Mouse (Mus musculus) kidney, adult 8-10 months (tissue): ENCODE measurements at regions not wholly inside any gene's neighbourhood (a gene's known extent, or its start where the extent isn't known, plus 50 kb on each side); places are given as distances from the start of the nearest gene placed in this dataset.

Experiments used
- DNase-seq, 2 experiments: peaks; one replicate each; pipeline ENCODE4 v3.0.0; 2022

DNA sequence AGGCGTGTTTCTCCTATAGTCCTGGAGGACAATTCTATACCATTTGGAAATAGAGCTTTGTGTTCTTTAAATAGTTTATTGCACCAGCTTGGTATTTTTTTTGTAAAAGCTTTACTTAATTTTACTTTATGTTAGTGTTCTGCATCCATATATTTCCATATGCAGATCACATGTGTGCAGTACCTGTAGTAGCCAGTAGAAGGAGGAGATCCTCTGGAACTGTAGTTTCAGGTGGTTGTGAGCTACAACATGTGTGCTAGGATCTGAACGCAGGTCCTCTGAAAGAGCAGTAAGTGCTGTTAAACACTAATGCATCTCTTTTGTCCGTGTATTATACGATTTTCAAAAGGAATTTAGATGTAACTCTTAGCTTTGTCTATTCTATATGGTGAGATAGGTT is 335.2 kb downstream of the Gm21750 start:
- DNase-seq, result no peak

DNA sequence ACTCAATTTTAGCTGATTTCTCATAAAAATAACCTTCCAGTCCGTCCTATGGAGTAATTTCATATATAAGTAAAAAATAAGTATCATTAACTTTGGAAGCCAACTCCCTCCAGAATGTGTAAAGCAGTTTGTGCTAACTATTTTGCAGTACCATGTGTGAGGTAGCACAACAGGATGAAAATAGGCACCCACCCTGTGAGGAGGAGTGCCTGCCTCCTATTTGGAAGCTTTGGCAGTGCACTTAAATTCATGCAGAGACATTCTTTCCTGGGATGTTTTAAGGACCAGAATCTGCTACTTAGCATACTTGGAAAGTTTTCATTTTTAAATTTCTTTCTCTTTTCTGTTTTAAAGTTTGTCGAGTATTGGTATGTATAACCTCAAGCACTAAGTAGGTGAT is 336.8 kb downstream of the Gm21750 start:
- no peak for DNase-seq

DNA sequence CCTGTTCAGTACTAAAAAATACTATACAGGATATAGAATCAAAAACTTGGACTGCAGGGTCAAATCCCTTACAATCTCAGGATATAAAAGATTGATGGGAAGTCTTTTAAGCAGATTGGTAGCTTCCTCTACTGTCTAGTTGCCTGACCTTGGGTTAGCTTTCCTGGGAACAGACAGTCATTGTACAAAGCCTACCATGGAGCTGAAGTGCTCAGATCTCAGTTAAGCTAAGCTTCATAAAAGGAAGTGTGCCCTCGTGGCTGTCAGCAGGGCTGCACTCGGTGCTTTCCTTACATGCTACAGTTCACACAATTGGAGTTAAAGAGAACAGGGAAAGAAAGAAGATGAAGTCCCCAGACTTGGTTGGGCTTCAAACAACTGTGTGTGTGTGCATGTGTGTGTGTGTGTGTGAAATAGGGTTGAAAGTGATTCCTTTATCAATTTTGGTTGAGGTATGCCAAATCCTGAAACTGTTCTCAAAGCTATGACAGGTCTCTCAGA is 338.4 kb downstream of the Gm21750 start:
- DNase-seq, result no peak

DNA sequence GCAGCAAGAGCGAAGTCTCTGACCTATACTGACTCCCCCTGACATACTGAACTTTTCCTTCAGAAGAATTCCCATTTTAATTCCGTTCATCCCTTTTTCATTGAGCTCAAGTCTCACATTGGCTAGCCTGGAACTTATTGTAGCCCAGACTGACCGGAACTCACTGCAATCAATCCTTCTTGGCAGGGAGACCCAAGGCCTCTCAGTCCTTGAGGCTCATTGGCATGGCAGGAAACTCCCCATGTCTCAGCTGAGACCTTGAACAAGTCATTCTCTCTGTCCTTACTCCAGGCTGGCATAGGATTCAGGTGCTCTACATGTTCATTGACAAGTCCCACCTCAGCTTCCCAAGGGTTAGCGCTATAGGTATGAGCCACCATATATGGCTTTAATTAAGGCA is 345.9 kb downstream of the Gm21750 start:
- no peak for DNase-seq

DNA sequence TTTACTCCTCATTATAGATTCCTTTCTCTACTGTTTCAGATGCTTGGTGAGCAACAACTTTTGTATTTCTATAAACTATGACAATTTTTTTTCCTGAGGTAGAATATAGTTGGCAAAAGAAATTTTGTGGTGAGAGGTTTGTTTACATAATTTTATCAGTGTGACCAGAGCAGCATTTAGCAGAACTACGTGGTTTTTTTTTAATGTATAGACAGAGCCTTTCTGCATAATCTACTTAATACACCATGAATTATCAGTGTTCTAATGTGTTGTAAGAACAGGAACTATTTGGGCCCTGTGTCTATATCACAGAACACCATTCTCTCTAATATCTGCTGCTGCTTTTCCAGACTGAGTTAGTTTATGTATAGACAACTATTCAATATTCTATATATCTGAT is 350.5 kb downstream of the Gm21750 start:
- DNase-seq, result no peak

DNA sequence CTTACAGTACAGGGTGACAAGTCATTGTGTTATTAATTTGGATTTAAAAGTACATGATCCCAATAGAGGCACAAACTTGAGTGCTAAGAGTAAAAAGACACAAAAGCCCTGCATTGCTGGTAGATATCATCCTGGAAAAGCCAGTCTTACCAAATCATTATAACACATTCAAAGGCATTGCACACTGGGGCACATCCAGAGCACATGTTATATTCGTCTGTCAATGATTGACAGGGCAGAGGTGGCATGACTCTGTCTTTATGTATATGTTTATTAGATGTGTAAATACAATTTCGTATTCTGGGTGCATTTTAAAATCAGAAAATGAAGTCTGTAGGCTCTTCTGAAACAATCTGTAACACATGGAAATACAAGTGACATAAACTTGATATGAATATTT is 358.4 kb downstream of the Gm21750 start:
- no peak for DNase-seq

DNA sequence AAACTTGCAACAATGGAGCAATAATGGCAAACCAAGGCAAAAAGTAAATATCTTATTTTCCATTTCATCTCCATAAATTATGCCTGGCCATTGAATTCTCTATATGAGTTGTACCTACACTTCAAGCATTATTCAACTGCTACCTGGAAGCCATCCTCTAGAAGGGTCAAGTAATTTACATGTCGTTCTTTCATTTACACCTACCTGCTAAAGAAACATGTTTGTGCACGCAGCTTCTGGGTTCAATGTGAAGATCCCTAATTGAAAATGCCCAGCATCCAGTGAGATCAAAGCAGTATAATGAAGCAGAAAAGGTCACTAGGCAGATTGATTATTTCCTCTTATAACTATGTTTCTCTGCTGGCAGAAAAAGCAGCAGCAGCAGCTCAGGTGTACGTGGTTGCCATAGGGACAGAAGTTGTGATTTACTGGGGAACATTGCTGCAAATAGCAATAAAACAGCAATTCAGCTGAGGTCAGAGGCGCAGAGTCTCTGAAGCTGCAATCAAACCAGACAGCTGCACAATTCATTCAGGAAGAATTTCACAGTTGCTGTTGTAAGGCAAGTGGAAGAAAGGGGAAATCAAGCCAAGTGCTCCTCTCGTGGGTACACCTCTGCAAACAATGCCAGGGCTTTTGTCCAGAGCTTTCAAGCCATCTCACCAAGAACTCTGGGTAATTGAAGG is 386.1 kb downstream of the Gm21750 start:
- no peak for DNase-seq

DNA sequence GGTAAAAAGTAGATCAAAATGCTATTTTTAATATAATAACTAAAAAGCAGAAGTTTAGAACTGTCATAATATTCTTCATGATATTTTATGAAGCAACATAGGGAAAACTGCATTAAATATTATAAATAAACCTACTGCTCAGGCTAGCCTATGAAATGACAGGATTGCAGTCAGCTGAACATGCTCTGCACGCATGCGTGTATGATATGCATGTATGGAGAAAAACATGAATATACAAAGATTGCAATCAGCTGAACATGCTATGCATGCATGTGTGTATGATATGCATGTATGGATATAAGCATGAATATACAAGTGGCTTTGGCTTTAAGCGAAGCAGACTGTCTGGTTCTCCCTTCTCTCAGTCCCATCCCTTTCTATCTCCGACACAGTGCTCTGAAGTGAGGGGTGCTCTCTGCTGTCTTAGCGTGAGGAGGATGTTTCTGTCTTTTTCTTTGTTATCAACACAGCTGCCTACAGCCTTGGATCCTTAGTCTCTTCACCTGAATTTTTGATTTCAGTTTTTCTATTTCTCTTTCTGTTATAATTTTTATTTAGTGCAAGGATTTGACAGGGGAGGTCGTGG is 386.8 kb downstream of the Gm21750 start:
- DNase-seq, result no peak

DNA sequence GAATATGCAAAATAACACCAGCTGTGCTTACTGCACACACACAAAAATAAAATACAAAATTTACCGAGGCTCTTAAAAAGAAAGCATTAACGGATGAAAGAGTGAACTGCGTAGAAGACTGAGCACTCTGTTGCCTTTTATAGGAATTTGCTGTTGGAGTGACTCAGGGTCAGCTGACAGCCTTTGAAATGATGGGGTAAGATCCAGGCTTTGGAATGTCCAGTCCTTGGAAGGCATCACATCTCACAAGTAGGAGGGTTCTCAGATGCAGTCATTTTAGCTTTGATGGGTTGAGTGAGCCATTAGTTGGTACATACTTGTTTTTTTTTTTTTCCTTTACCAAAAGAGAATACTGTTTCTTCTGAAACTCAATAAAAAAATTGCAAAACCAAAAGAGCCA is 387.4 kb downstream of the Gm21750 start:
- DNase-seq, result no peak

DNA sequence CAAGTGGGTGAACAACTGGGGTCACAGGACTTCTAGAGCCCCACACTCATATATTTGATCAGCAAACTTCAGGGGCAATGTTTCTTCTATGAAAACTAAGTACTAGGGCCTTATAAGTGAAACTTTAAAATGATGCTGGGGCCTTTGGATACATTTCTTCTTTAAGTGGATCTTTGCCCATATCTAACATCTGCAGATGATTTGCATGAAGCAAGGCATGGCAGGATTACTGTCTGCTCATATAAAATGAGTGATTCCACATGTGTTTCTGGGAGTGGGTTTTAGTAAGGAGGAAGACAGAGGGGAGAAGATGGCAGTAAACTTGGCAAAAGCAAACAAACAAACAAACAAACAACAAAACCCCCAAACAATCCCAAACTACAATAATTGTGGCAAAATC is 405.0 kb downstream of the Gm21750 start:
- DNase-seq, result no peak

DNA sequence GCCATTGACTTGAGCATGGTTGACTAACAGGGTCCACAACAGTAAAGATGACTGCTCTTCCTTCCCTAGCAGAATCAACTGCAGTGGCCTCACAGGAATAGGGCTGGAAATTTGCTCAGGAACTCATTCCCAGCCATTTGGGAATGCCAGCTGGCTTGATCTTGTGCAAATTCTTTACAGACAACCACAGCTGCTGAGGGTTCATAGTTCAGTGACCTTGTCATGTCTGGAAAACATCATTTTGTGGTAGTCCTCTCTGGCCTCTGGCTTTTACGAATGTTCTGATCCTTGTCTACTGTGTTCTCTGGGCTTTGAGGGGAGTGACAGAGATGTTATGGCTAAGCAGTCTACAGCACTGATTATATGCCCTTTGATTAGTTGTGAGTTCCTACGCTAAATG is 432.0 kb downstream of the Gm21750 start:
- peak in 1 of 2 experiments; percentile 0 for DNase-seq

DNA sequence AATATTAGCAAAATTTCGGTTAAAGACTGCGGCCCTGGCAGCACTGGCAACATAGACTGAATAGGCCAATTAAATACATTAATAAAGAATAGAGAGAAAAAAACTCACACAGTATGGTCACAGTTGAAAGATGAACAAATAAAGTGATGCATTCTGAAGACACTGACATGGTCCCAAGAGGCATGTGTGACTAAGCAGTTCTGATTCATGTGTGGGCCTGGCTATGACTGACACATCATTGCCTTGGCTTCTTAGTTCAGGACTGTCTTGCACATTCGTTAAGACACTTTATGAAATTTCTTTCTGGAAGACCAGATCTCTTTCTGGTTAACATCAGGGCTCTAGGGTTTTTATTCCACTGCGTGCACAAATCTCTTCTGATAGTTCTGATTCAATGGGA is 438.7 kb downstream of the Gm21750 start:
- no peak for DNase-seq

DNA sequence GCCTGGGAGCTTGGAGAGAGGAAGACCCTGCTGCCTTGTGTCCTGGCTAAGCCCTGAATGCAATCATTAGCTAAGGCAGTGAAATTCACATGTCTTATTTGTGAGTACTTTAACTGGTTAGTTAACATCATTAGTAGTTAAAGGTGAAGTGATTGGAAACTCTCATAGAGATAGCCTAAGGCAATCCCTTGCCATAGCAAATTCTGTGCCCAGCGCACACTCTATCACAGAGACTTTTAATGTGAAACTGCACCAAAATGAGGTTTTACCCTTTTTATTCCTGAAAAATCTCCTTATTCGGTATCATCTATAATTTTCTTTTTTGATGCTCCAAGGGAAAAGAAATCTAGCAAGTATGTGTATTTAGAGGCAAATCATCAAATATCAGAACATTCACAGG is 451.6 kb downstream of the Gm21750 start:
- no peak for DNase-seq

DNA sequence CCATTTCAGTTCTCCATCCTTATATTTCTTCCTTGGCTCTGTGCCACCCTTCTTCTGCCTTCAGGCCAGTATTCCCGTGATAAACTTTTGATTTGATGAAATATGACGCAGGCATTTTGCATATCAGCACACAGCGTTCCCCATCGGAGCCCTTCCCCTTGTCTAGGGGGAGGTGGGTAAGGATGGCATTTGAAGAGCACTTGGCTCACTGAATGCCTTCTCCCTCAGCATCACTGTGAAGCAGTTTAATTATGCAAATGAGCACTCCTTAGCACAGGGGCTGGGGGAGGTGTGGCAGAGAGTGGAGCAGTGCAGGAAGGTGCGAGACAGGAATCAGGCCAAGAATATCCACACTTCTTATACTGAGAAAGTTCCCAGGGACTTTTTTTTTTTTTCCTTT is 452.1 kb downstream of the Gm21750 start:
- DNase-seq, result no peak

DNA sequence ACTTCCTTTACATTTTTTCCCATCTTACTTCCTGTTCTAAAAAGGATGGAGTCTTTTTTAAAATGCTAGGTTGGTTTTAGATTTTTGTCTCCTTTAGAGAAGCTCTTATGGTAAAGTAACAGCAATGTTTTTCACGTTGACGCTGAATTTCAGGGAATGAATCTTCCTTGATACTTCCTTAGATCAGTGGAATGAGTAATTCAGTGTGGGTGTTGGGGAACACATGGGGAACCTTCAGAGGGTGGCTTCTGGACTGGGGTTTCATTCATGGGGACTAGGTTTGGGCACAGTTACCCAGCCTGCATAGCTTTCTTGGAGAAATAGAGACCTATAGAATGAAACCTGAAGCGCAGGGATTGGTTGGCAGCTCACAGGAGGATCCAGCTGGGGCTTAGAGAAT is 452.5 kb downstream of the Gm21750 start:
- no peak for DNase-seq

DNA sequence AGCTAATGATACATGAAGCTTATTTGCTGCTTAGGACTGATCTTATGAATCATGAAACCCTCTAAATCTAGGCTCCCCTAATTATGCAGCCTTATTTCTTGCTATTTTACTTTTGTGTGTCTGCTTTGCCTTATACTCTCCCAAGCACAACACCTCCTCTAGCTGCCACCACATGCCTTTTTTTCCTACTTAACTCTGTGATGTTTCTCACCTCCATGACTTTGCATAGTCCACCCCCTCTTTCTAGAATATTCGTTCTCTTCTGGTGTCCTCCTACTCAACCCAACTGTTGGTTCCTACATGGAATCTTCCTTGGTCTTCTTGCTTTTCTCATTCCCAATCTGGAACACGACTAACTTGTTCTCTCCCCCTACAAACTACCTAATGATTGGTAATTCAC is 456.7 kb downstream of the Gm21750 start:
- DNase-seq, result no peak

DNA sequence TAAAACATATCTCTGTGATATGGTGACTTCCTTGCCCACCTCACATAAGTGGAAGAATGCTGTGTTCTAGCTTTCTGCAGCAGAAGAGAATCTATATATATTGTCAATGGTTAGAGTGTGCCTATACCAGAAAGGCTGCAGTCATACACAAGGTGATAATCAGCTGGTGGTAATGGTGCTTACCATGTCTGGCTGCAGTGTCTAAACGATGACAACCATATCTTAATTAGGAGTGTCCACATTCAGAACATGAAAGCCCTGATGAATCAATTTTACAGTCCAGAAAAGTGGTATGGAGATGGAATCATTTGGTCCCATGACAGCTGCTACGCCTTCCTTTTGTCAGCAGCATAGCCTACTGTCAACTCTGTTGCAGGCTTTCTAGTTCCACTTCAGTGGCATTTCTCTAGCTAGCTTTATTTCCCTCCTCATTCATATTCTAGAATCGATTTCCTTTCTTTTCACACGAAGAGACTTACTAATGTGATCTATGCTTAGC is 484.2 kb downstream of the Gm21750 start:
- DNase-seq, result no peak

DNA sequence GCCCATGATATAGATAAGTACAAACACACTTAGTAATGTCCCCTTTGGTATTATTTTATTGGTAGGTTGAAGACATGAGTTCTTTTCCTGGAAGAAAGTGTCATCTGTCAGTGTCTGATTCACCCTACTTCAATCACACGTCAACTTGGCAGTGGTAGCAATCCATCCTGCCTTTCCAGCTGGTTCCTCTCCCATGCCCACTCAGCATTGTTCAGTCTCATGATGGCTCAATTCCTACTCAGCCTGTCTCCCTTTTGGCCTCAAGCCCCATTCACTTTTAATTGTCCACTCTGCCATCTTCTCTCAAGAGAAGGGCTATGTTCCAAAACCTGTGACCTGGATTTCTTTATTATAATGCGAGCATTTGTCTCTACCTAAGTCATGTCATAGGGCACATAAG is 474.4 kb upstream of the Htr2a start:
- DNase-seq, result no peak

DNA sequence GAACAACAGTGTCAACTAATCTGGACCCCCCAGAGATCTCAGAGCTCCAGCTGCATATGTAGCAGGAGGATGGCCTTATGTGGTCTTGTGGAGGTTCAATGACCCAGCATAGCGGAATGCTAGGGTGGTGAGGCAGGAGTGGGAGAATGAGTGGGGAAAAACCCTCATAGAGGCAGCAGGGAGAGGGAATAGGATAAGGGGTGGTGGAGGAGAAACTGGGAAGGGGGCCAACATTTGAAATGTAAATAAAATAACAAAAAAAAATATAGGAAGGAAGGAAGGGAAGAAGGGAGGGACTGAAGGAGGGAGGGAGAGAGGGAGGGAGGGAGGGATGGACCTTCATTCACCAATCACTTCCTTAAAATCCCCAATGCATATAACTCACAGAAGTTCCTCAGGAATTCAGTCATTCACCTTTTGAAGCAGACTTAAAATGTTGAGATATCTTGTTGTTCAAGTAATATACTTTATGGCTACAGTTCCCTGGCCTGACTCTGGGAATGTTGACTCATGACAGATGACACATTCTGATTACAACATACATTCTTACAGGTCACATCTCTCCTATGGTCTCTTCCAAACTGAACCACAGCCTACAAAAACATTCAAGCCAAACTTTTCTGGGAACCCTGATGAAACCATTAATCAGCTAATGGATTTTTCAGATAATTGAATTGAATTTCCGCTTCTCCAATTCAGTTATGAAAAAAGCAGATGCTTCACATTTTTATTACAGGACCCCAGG is 471.3 kb upstream of the Htr2a start:
- no peak for DNase-seq

DNA sequence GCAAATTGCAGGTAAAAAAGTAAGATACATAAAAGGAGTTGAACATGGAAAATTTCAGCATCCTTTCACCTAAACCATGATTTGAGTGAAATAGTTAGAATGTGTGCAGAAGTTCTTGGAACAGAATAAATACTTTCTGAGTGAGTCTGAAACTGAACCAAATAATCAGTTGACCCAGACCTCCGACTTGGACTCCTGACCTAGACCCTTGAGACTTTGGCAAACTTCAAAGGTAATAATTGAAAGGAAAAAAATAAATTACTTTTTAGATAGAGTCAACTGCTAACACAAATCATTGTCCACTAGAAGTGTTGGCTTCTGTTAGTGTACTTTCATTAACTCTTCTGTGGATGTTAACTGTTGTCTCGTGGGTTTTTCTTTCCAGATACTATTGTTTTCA is 460.6 kb upstream of the Htr2a start:
- peak; percentile 17 to 29 for DNase-seq

DNA sequence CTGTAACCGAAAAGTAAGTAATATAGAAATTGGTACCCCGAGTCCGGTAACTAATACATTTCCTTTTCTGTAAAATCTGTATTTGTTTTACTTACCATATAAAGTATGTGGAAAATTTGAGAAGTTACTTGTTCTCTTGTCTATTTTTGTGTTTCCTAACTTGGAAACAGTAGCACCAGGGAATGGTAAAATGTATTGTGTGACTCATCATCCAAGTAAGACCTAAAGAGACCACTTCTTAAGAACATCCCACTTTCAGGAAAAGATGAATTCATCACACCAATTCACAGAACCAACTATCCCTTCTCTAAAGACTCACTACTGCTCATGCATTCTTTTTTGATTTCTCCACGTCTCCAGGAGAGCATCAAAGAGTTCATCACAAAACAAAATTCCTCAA is 457.6 kb upstream of the Htr2a start:
- no peak for DNase-seq

DNA sequence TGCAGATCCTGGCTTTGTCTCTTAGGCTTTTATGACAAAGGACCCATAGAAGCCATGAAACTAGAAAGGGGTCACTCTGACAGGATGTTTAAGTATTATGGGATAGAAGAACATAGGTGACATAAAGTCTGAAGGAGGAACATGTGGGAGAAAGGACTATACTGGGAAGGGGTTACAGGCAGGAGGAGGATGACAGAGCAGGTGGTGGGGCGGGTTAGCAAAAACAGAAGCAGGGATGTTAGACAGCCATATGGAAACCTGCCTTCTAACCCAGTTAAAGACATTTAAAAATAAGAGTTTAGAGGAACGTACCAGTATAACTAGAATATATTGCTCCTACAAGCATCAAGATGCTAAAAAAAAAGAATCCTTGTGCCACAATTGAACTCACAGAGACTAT is 438.9 kb upstream of the Htr2a start:
- no peak for DNase-seq

DNA sequence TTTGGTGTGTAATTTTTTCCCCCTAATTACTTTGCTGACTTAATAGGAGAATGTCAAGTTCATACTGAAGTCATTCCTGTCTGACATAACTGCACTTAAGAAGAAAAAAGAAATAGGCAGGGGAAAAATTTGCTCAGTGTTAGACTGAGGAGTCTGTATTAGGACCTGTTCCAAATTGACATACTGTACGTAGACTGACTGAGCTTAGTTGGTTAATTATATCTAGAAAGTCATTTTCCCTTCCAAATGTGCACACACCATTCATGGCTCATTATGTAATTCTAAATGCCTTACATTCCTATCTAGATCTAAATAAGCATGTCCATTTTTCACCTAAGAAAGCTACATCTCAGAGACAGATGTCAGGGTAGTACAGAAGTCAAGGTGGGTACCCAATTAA is 435.6 kb upstream of the Htr2a start:
- peak in 1 of 2 experiments; percentile 29 for DNase-seq

DNA sequence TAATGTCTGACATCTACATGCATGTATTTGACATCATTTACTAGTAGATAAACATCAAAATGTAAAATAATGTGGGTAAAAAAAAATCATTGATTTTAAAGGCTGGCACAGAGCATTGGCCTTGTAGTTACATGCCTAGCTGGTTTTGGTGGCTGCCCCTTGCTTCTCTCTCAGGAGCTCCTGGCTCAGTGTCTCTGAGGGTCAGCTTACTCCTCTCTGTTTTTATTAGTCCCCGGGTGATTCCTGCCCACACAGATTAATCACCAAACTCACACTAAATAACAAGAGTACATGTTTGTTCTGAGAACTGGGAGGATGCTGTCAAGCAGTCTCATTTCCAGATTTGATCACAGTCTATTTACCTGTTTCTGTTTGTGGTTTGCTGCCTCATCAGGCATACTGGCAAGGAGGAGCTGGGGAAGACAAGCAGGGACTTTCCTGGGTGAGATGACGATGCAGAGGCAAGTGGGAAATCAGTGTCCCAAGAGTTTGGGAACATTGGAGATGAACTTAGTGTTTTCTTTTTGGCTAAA is 422.7 kb upstream of the Htr2a start:
- DNase-seq, result no peak
